Mouse (Mus musculus) testis, adult 2 months (tissue): Measurements from ENCODE around the gene Rspo4.

Experiments
- CTCF ChIP-seq: fragments of 200-500 bp; IDR thresholded peaks from 2 replicates; pipeline ENCODE4 v1.5.1; 2012; ENCODE audit warnings: low read depth, mild to moderate bottlenecking, inconsistent platforms, low read length, moderate library complexity; ENCODE audit not compliant: control insufficient read depth, insufficient read depth, insufficient replicate concordance
- POLR2A ChIP-seq: fragments of 200-500 bp; IDR thresholded peaks from 2 replicates; pipeline ENCODE4 v1.6.1; 2012; ENCODE audit warnings: low read depth, mild to moderate bottlenecking, inconsistent platforms, low read length, moderate library complexity; ENCODE audit not compliant: control insufficient read depth

- TF ChIP-seq CTCF (no peak), POLR2A (no peak)
Observed at GRCm38 (mm10) chr2:151915111-151915510, 72.4 kb downstream of the Rspo4 start.
